Mouse (Mus musculus) T-cell, adult 2 months (primary cell): ENCODE data around the gene Dph7.

Experiments used
- DNase-seq: peaks from one replicate; pipeline ENCODE4 v3.0.0; 2022; ENCODE audit warnings: low spot score

Gene Dph7

DNA sequence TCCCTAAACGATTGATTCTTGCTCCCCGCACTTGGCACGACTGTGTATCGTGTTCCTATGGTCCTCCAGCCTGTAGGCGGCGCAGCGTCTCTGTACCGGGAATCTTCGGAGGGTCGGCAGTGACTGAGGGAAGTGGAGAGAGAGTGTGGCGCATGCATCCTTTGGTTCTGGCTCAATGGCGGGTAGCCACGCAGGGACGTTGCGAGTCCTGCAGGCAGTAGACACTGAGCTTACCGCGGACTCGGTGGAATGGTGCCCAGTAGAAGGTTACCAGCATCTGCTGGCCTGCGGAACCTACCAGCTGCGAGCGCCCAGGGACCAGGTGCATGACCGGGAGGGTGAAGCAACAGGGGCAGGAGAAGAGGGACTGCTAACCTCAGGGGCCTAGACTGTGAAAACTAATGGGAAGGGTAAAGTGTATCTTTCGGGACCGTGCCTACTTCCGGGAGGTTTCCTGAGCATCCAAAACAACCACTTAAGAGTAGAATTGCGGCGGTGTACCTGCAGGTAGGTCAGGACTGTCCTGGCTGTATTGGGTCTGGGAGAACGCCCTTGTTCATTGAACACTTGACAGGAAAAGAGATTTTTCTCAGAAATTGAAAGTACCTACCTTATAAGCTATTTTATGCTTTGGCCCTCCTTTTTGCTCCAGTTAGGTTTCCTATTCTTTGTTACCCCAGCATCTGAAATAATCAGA is at the start of gene Dph7:
Gene Dph7 (plus strand): TSS at position 97 of the 697 bp plus-strand sequence.
- DNase-seq = peak; percentile 85

- DNase-seq = no peak
These were observed 49.6 kb upstream of the Dph7 start for GRCm38 (mm10) chr2:24912589-24912988.

GRCm38 (mm10) chr2:24914762-24915161 is 47.4 kb upstream of the Dph7 start:
- no peak for DNase-seq

DNA sequence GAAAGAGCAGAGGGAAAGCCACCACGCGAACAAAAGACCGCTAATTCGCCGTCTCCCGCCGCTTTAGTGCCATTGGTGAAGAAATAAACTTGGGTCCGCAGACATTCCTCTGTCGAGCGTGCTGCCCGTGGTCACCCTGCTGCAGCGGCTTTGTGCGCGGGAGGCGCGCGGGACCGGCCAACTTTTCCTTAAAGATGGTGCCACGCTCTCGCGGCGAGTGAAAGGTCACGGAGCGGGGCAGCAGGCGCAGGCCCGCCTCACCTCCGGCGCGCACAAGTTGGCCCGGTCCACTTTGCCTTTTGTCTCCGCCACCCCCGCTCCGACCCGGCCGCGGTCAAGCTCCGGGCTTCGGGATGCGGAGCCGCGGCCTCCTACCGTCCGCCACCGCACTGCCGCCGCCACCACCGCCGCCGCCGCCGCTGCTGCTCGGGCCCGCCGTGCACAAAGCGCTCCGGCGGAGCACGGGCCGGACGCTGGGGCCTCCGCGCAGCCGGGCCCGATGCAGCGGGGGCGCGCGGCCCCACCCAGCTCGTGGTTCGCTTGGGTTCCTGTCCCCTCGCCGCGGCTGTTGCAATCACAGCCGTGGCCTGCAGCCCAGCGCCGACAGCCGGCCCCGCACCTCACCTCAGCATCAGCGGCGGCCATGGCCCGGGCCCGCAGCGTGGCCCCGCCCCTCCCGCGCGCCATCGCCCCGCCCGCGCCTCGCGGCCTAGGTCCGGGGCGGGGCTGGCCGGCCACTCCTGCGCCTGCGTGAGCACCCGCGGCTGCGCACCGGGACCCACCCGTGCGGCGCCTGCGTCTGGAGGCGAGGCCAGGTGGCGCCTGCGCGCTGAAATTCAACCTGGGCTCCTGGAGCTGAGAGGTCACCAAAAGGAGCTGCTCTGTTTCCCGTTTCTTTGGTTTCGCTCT is 43.0 kb upstream of the Dph7 start, which contains the start of gene Ehmt1:
Gene Ehmt1 (minus strand): TSS at position 685 of the 909 bp plus-strand sequence.
- DNase-seq = peak; percentile 95

- DNase-seq = no peak
These were observed 42.4 kb upstream of the Dph7 start for GRCm38 (mm10) chr2:24919839-24920175.

DNA sequence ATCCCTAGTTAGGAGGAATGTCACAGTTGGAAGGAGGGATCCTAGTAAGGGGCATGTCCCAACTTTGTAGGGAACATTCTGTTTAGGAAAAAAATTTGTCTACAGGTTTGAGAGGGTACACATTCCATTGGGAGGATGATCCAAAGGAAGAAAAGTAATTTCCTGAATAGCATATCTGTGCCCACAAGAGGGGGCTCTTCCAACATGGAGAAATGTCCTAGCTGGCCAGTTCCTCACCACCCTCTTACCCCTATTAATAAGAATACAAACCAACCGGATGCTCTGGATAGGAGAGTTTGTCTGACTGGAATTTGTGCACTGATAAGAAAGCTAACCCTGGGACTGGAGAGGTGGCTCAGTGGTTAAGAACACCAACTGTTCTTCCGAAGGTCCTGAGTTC is 38.6 kb upstream of the Dph7 start:
- no peak for DNase-seq

- no peak for DNase-seq
These were observed 36.9 kb upstream of the Dph7 start for GRCm38 (mm10) chr2:24925284-24925683.

- no peak for DNase-seq
These were observed 35.7 kb upstream of the Dph7 start for GRCm38 (mm10) chr2:24926345-24926964.

- DNase-seq = no peak
These were observed 35.2 kb upstream of the Dph7 start for GRCm38 (mm10) chr2:24926965-24927358.

- DNase-seq = no peak
These were observed 34.3 kb upstream of the Dph7 start for GRCm38 (mm10) chr2:24927810-24928479.

DNA sequence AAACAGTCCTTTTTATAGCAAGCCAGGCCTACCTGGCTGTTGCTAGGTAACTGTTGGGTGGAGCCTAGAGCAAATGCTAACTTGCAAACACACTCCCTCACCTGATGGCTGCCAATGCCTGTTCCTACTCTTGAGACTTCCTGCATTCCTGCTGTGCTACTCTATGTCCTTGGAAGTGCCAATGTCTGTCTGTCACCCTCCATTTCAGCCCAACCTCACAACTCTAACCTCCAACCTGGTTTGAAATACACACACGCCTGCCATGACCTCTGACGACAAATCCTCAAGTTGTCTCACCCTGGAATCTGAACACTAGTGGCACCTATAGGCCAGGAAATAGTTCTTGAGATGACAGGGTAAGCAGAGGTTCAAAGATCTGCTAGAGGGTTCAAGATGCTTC is 33.1 kb upstream of the Dph7 start:
- DNase-seq = no peak

- DNase-seq = peak; percentile 12
These were observed 32.6 kb upstream of the Dph7 start for GRCm38 (mm10) chr2:24929593-24929992.

DNA sequence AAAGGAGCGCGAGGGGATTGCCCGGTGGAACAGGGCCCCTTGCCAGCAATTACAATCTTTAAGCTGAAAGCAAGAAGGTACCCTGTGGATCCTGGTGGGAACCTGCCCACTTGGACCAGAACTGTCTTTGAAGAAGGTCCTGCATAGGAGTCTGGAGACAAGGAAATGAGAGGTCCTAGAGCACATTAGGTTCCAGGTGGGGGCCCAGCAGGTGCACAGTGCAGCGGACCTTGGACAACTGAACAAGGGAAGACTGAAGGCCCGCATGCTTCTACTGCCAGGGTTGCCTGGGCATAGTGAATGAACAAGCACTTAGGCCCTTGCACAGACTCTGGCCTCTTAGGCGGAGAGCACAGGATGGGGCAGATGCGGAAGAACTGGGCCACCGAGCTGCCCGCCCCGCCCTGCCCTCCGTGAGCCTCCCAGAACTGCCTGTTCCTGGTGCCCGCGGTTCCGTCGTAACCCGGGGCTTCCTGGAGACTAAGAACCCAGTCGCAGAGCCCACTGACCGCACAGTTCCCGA is 27.7 kb upstream of the Dph7 start:
- DNase-seq = no peak

- peak; percentile 95 for DNase-seq
These were observed 27.0 kb upstream of the Dph7 start, which contains the start of gene Arrdc1 for GRCm38 (mm10) chr2:24935057-24935796. Arrdc1 (minus strand) TSS chr2:24935252.

- DNase-seq = no peak
These were observed 20.1 kb upstream of the Dph7 start for GRCm38 (mm10) chr2:24942092-24942491.

DNA sequence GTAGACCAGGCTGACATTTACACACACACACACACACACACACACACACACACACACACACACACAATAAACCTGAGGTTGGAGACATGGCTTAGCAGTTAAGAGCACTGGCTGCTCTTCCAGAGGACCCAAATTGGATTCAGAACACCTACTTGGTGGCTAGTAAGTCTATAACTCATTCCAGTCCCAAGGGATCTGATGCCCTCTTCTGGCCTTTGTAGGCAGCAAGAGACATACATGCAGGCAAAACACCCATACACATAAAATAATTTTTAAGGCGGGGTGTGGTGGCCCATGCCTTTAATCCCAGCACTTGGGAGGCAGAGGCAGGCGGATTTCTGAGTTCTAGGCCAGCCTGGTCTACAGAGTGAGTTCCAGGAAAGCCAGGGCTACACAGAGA is 17.9 kb upstream of the Dph7 start:
- DNase-seq = peak; percentile 38

DNA sequence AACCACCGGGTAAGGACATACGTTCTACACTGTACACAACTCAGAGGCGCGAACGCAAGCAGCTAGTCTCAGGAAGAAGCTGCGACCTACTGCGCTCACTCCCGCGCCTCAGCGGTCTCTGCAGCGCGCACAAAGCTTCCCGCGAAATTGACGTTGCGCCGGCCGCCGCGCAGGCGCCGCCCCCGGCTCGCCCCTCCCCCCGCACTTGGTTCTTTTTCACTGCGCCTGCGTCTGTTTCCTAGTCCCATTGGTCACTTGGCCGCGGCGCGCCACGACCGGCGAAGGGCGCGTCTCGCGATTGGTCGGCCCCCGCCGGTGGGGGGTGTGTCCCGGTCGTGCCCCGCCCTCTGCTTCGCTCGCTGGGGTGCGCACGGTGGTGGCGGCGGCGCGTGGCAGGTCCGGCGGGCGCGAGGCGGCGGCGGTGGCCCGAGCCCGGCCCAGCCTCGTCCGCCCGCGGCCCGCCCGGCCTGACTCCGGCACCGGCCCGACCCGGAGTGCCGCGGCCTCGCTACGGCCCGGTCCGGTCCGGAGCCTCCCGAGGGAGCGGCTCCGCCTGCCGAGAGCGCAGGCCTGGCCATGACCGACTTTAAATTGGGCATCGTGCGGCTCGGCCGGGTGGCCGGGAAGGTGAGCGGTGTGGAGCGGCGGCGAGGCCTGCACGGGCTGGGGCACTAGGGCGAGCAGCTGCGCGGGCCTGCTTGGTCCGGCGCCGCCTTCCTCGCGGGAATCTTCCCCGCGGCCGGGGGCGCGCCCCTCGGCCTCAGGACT is 12.6 kb upstream of the Dph7 start, which contains the start of gene Zmynd19:
Gene Zmynd19 (plus strand): TSS at position 372 of the 768 bp plus-strand sequence.
- peak; percentile 97 for DNase-seq

DNA sequence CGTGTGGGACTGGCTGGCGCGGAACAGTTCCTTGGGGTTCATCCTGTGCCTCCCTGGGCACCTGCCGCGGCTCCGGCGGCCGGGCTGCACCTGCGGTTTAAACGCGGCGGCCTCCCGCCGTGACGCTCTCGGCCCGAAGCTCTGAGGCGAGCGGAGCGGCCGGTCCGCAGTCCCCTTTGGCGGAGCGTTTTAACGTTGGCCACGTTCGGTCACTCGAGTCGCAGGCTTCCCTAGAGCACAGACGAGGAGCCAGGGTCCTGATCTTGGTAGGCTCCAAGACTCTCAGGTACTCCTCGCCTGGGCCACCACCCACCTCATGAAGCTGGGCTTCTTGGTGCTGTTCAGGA is 12.0 kb upstream of the Dph7 start:
- no peak for DNase-seq

GRCm38 (mm10) chr2:24952537-24953055 is 9.6 kb upstream of the Dph7 start:
- no peak for DNase-seq

- DNase-seq = no peak
These were observed 1.3 kb upstream of the Dph7 start for GRCm38 (mm10) chr2:24960910-24961309.
